Mouse (Mus musculus): Measurements from ENCODE around the gene Ptma.

DNA sequence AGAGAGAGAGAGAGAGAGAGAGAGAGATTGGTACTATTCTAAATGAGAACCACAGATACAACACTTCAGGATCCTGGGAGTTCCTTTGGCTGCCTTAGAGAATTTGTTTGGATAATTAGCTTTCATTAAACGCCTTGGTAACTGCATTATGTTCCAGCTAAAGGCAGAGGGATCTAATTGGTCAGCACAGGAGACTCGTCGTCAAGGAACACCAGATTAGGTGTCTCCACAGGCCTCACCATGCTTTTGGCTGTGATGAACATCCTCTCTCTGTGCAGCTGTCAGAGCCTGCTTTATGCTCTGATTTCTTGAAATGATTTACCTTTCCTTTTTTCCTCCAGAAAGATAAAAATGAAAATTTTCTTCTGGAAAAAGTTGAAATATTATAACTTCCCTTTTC lies 20.3 kb downstream of the Ptma start:
- TF ChIP-seq CTCF (IDR thresholded peaks at IDR 0.05; ENCODE audit: low read depth) (no peak), EP300 (IDR thresholded peaks at IDR 0.05; ENCODE audit: low read depth) (no peak)
